Mouse (Mus musculus) embryonic facial prominence, embryonic 10.5 days (tissue): Measurements from ENCODE around the gene Arr3. TPM values are rescaled to one million over a fixed set of nuclear protein-coding genes. Genes with fewer than 3 reads are reported as not detected.

Experiments used
- DNase-seq: peaks from one replicate; pipeline ENCODE4 v3.0.0-alpha.2; 2017; ENCODE audit warnings: low spot score
- H3K27ac ChIP-seq: fragments of 300-500 bp; sonication (generic); replicated peaks from 2 replicates; pipeline ENCODE4 v1.5.1; 2016; ENCODE audit warnings: mild to moderate bottlenecking
- H3K27me3 ChIP-seq: fragments of 300-500 bp; sonication (generic); replicated peaks from 2 replicates; pipeline ENCODE4 v1.6.1; 2016; ENCODE audit warnings: low read depth, mild to moderate bottlenecking; ENCODE audit not compliant: poor library complexity, severe bottlenecking
- H3K36me3 ChIP-seq: fragments of 300-500 bp; sonication (generic); replicated peaks from 2 replicates; pipeline ENCODE4 v1.6.1; 2016; ENCODE audit warnings: mild to moderate bottlenecking, moderate library complexity
- H3K4me1 ChIP-seq: fragments of 300-500 bp; sonication (generic); 2 replicates; pipeline ENCODE4 v1.6.1; 2016
- H3K4me3 ChIP-seq: fragments of 300-500 bp; sonication (generic); 2 replicates; pipeline ENCODE4 v1.5.1; 2016; ENCODE audit warnings: mild to moderate bottlenecking, moderate library complexity
- H3K9me3 ChIP-seq: fragments of 300-500 bp; sonication (generic); 2 replicates; pipeline ENCODE4 v1.6.1; 2016; ENCODE audit warnings: mild to moderate bottlenecking
- WGBS: fragments of 180-500 bp; shearing (Covaris S2); methylation state at CpG from one replicate; pipeline ENCODE4 v1.1.7; 2016; 5-methylcytosine and 5-hydroxymethylcytosine counted together
- polyA plus RNA-seq: library from polyadenylated mRNA; unstranded; fragments of >200 nt; fragmentation: Nextera tagmentation; extraction: Ambion mirVana; gene quantifications from 2 replicates; pipeline ENCODE4 v1.2.1, GENCODE M21; 2016

Gene Arr3
- polyA plus RNA-seq = not detected in 2 replicates

- Histone ChIP-seq H3K9me3 (no peaks in the 10 kb centered on the region), H3K27ac (no peak within 1 kb of the TSS), H3K4me3 (no peak within 1 kb of the TSS), H3K27me3 (peaks cover 67% of the 10 kb centered on the region), H3K36me3 (no peaks in the 10 kb centered on the region), H3K4me1 (no peaks in the 10 kb centered on the region)
- 71% methylated on average over 1 of the region's 1 CpGs for WGBS
- no peak for DNase-seq
Observed at GRCm38 (mm10) chrX:100605314-100605713, at the start of gene Arr3. Arr3 (plus strand) TSS chrX:100605497.

GRCm38 (mm10) chrX:100556026-100556425 is 49.3 kb upstream of the Arr3 start:
- Histone ChIP-seq H3K27me3 (peaks cover 39% of the 10 kb centered on the region), H3K36me3 (no peaks in the 10 kb centered on the region), H3K4me1 (no peaks in the 10 kb centered on the region), H3K9me3 (no peaks in the 10 kb centered on the region), H3K27ac (no peak overlapping the region), H3K4me3 (no peak overlapping the region)
- WGBS = 87% methylated on average over 3 of the region's 3 CpGs
- DNase-seq = no peak

- Histone ChIP-seq H3K36me3 (no peaks in the 10 kb centered on the region), H3K4me1 (no peaks in the 10 kb centered on the region), H3K4me3 (no peak overlapping the region), H3K27ac (no peak overlapping the region), H3K27me3 (peaks cover 38% of the 10 kb centered on the region), H3K9me3 (no peaks in the 10 kb centered on the region)
- 83% methylated on average over 3 of the region's 3 CpGs for WGBS
- no peak for DNase-seq
Observed at GRCm38 (mm10) chrX:100565696-100566095, 39.6 kb upstream of the Arr3 start.

DNA sequence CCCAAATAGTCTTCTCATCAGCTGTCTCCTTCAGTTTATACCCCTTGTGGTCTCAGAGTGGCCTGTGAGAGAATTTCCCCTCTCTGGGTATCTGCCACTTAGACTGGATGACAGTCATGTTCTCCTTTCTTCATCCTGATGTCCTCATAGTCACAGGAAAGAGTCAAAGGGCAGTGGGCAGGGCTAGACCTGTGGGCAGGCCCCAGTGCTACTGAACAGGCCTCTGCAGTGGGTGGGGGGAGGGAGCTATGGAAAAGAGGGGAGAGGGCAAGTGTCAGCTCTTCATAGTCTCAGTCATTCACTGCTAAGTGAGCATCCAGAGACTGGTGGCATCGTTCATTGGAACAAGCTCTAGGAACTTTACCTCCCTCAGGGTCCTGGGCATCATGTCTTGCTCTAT is 33.3 kb upstream of the Arr3 start, which contains the start of gene Awat1:
Awat1 (plus strand) TSS at position 301 of the 400 bp plus-strand sequence.
- Histone ChIP-seq H3K4me1 (no peaks in the 10 kb centered on the region), H3K36me3 (no peaks in the 10 kb centered on the region), H3K27me3 (peaks cover 60% of the 10 kb centered on the region), H3K9me3 (no peaks in the 10 kb centered on the region), H3K4me3 (no peak within 1 kb of the TSS), H3K27ac (no peak within 1 kb of the TSS)
- WGBS = 77% methylated on average over 1 of the region's 1 CpGs
- no peak for DNase-seq

DNA sequence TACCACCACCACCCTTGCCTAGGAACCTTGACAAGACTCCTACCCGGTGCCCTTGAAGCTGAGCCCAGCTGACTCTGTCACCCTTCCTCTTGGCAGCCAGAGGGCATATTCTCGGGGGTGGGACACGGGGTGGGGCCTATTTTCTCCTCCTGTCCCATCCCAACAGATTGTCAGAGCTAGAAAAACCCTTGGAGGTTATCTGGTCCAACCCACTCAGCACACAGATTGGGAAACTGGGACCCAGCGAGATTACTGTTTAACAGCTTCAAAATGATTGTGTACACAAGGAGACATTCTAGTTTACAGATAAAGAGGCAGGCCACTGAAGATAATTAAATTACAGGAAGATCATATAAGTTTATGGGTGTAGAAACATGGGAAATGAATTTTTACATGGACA is 10.5 kb upstream of the Arr3 start, which contains the start of gene P2ry4:
P2ry4 (minus strand) TSS at position 79 of the 400 bp plus-strand sequence.
- H3K4me3 ChIP-seq = no peak within 1 kb of the TSS
- WGBS = 72% methylated on average over 4 of the region's 4 CpGs

GRCm38 (mm10) chrX:100597439-100597838 is 7.9 kb upstream of the Arr3 start:
- WGBS = 20% methylated on average over 5 of the region's 5 CpGs
- H3K27me3 ChIP-seq = peaks cover 89% of the 10 kb centered on the region

More for the DNA sequence above, 10.5 kb upstream of the Arr3 start, which contains the start of gene P2ry4:
- H3K9me3 ChIP-seq = no peaks in the 10 kb centered on the region
- DNase-seq = no peak
- peaks cover 76% of the 10 kb centered on the region for H3K27me3 ChIP-seq
- no peaks in the 10 kb centered on the region for H3K36me3 ChIP-seq
- H3K4me1 ChIP-seq = no peaks in the 10 kb centered on the region
- H3K27ac ChIP-seq = no peak within 1 kb of the TSS

DNA sequence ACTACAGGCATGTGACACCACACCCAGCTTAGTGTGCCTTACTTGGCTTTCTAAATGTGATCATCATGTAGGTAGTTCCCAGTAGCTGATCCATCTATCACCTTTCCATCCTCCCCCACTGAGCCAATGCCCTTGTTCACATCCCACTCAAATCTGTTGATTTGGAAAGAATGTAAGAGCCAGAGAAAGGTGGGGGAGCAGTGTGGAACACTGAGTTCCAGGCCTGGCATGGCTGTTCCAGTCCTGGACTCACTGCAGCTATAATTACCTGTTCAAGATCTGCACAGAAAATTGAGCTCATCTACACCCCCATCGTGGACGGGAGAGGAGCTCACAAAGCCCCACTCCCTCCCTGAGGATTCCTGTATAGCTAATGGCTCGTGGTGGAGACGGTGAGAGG is 5.5 kb upstream of the Arr3 start:
- Histone ChIP-seq H3K27me3 (peaks cover 81% of the 10 kb centered on the region), H3K36me3 (no peaks in the 10 kb centered on the region), H3K4me3 (no peak overlapping the region), H3K27ac (no peak overlapping the region), H3K4me1 (no peaks in the 10 kb centered on the region), H3K9me3 (no peaks in the 10 kb centered on the region)
- DNase-seq = no peak
- 72% methylated on average over 4 of the region's 4 CpGs for WGBS

More at GRCm38 (mm10) chrX:100597439-100597838, 7.9 kb upstream of the Arr3 start:
- H3K9me3 ChIP-seq = no peaks in the 10 kb centered on the region
- H3K4me3 ChIP-seq = no peak overlapping the region
- no peaks in the 10 kb centered on the region for H3K4me1 ChIP-seq
- no peaks in the 10 kb centered on the region for H3K36me3 ChIP-seq
- no peak overlapping the region for H3K27ac ChIP-seq
- DNase-seq = peak; percentile 45

- H3K9me3 ChIP-seq = no peaks in the 10 kb centered on the region
- H3K27me3 ChIP-seq = peaks cover 60% of the 10 kb centered on the region
Observed at GRCm38 (mm10) chrX:100618488-100618887, 13.2 kb downstream of the Arr3 start.

GRCm38 (mm10) chrX:100621366-100621765 is 16.1 kb downstream of the Arr3 start:
- Histone ChIP-seq H3K9me3 (no peaks in the 10 kb centered on the region), H3K4me3 (no peak overlapping the region), H3K27ac (no peak overlapping the region), H3K4me1 (0 out of 2 replicates have a peak, but pooled peaks cover 6% of the 10 kb centered on the region), H3K27me3 (peaks cover 58% of the 10 kb centered on the region), H3K36me3 (peaks cover 20% of the 10 kb centered on the region)
- no peak for DNase-seq
- WGBS = 84% methylated on average over 2 of the region's 2 CpGs

More at GRCm38 (mm10) chrX:100618488-100618887, 13.2 kb downstream of the Arr3 start:
- Histone ChIP-seq H3K36me3 (peaks cover 16% of the 10 kb centered on the region), H3K27ac (no peak overlapping the region), H3K4me1 (no peaks in the 10 kb centered on the region), H3K4me3 (no peak overlapping the region)
- DNase-seq = no peak
- WGBS = 66% methylated on average over 3 of the region's 3 CpGs

- peaks cover 37% of the 10 kb centered on the region for H3K27me3 ChIP-seq
- peaks cover 27% of the 10 kb centered on the region for H3K36me3 ChIP-seq
- DNase-seq = no peak
- 0 out of 2 replicates have a peak, but pooled peaks cover 6% of the 10 kb centered on the region for H3K4me1 ChIP-seq
- H3K27ac ChIP-seq = no peak overlapping the region
- H3K9me3 ChIP-seq = no peaks in the 10 kb centered on the region
- WGBS = 91% methylated on average over 4 of the region's 4 CpGs
- H3K4me3 ChIP-seq = no peak overlapping the region
Observed at GRCm38 (mm10) chrX:100624242-100624641, 18.9 kb downstream of the Arr3 start.

DNA sequence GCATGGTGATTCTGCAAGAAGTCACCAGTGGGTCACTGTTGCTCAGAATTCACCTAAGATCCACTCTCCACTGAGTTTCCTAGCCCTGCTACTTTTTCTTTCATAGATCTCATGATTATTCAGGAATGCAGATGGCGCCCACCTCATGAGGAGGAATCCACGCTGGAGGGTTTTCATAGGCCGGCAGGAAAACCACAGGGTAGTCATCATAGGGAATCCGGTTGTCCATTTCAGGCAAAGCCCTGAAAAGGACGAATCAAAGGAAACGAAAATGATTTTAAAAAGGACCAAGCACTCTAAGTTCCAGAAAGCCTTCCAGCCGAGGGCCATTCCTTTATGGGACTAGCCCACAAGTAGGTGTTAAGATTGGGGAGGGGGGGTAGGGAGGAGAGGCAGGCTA is 19.8 kb downstream of the Arr3 start:
- H3K27me3 ChIP-seq = peaks cover 44% of the 10 kb centered on the region
- 0 out of 2 replicates have a peak, but pooled peaks cover 6% of the 10 kb centered on the region for H3K4me1 ChIP-seq
- H3K4me3 ChIP-seq = peak overlapping the region; percentile 78
- H3K9me3 ChIP-seq = no peaks in the 10 kb centered on the region
- 40% methylated on average over 7 of the region's 7 CpGs for WGBS
- DNase-seq = no peak
- peak overlapping the region; percentile 83 for H3K27ac ChIP-seq
- H3K36me3 ChIP-seq = peaks cover 27% of the 10 kb centered on the region

DNA sequence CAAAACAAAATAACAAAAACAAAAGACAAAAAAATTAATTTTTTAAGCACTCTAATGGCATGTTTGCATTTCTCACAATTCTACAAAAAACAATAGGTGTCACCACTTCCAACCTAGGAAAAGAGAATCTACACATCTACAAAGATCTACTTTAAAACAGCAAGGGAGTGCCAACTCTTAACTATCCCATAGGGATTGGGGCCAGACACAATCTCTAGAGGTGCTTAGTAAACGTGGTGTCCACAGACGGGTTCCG is 20.2 kb downstream of the Arr3 start, which contains the start of gene Kif4:
Kif4 (plus strand) TSS at position 192 of the 256 bp plus-strand sequence.
- Histone ChIP-seq H3K4me3 (peak within 1 kb of the TSS; percentile 78), H3K36me3 (peaks cover 27% of the 10 kb centered on the region), H3K4me1 (0 out of 2 replicates have a peak, but pooled peaks cover 6% of the 10 kb centered on the region), H3K27me3 (peaks cover 44% of the 10 kb centered on the region), H3K9me3 (no peaks in the 10 kb centered on the region), H3K27ac (peak within 1 kb of the TSS; percentile 92)
- DNase-seq = no peak
- 18% methylated on average over 3 of the region's 3 CpGs for WGBS
